Mouse (Mus musculus) heart, embryonic 15.5 days (tissue): ENCODE results near the gene Mob1a. TPM values are rescaled to one million over a fixed set of nuclear protein-coding genes. Genes with fewer than 3 reads are reported as not detected.
"Not testable (repeated sequence)": the region's sequence is repeated elsewhere in the genome, so short reads cannot be mapped to it uniquely, and the experiment has no call there.

Experiments used
- ATAC-seq: fragments of 200-750 bp; cut with Nextera tagmentation; replicated peaks from 2 replicates; pipeline ENCODE4 v1.8.0; 2017; ENCODE audit warnings: low read depth, moderate TSS enrichment; ENCODE audit not compliant: insufficient number of reproducible peaks, insufficient read depth, low FRiP score
- H3K27ac ChIP-seq: fragments of 300-500 bp; sonication (generic); 2 replicates; pipeline ENCODE4 v1.5.1; 2015; ENCODE audit warnings: mild to moderate bottlenecking, inconsistent platforms
- H3K27me3 ChIP-seq: fragments of 300-500 bp; sonication (generic); 2 replicates; pipeline ENCODE4 v1.6.1; 2015; ENCODE audit warnings: inconsistent platforms
- H3K36me3 ChIP-seq: fragments of 300-500 bp; sonication (generic); 2 replicates; pipeline ENCODE4 v1.6.1; 2015; ENCODE audit warnings: mild to moderate bottlenecking, inconsistent platforms
- H3K4me1 ChIP-seq: fragments of 300-500 bp; sonication (generic); replicated peaks from 2 replicates; pipeline ENCODE4 v1.6.1; 2015; ENCODE audit warnings: inconsistent platforms
- H3K4me2 ChIP-seq: fragments of 300-500 bp; sonication (generic); 2 replicates; pipeline ENCODE4 v1.6.1; 2015; ENCODE audit warnings: inconsistent platforms, mild to moderate bottlenecking, moderate library complexity
- H3K4me3 ChIP-seq: fragments of 300-500 bp; sonication (generic); 2 replicates; pipeline ENCODE4 v1.5.1; 2015; ENCODE audit warnings: mild to moderate bottlenecking, inconsistent platforms
- H3K9ac ChIP-seq: fragments of 300-500 bp; sonication (generic); 2 replicates; pipeline ENCODE4 v1.6.1; 2015; ENCODE audit warnings: mild to moderate bottlenecking, inconsistent platforms
- H3K9me3 ChIP-seq: fragments of 300-500 bp; sonication (generic); replicated peaks from 2 replicates; pipeline ENCODE4 v1.6.1; 2016; ENCODE audit warnings: inconsistent platforms
- WGBS: fragments of 180-500 bp; shearing (Covaris S2); methylation state at CpG from one replicate; pipeline ENCODE4 v1.1.7; 2015; ENCODE audit warnings: mixed read lengths; 5-methylcytosine and 5-hydroxymethylcytosine counted together
- polyA plus RNA-seq: library from polyadenylated mRNA; unstranded; fragments of >200 nt; fragmentation: Nextera tagmentation; extraction: Ambion mirVana; gene quantifications from 2 replicates; pipeline ENCODE4 v1.2.1, GENCODE M21; 2015

Gene Mob1a
- polyA plus RNA-seq, 1 experiment from 2014 or later, result 28.1 TPM

GRCm38 (mm10) chr6:83345285-83345684 is 19.5 kb downstream of the Mob1a start:
- not testable (repeated sequence) for H3K9ac ChIP-seq, H3K27ac ChIP-seq, H3K9me3 ChIP-seq, H3K27me3 ChIP-seq, H3K4me2 ChIP-seq, ATAC-seq, H3K4me3 ChIP-seq
- Histone ChIP-seq H3K4me1 (peaks cover 14% of the 10 kb centered on the region), H3K36me3 (peaks cover 22% of the 10 kb centered on the region)
- 87% methylated on average over 8 of the region's 8 CpGs for WGBS

- ATAC-seq, result no peak
- 87% methylated on average over 3 of the region's 3 CpGs for WGBS
- no peaks in the 10 kb centered on the region for H3K27me3 ChIP-seq
Measured at GRCm38 (mm10) chr6:83347916-83348315, 22.1 kb downstream of the Mob1a start.

GRCm38 (mm10) chr6:83348873-83349272 is 23.1 kb downstream of the Mob1a start, which contains the start of gene Bola3:
TSS of gene Bola3 (plus strand) at chr6:83349147.
- WGBS, result 30% methylated on average over 6 of the region's 6 CpGs
- peaks cover 14% of the 10 kb centered on the region; the same call in 1 of the 2 replicates for H3K36me3 ChIP-seq
- no peaks in the 10 kb centered on the region for H3K9me3 ChIP-seq
- peak within 1 kb of the TSS; percentile 70 for H3K27ac ChIP-seq
- H3K9ac ChIP-seq, result peak within 1 kb of the TSS; percentile 95
- H3K4me3 ChIP-seq, result peak within 1 kb of the TSS; percentile 80
- peak within 1 kb of the TSS; percentile 85 for H3K4me2 ChIP-seq
- no peaks in the 10 kb centered on the region for H3K27me3 ChIP-seq
- ATAC-seq, result peak; percentile 17; the same call in 1 of the 2 replicates
- H3K4me1 ChIP-seq, result peaks cover 26% of the 10 kb centered on the region

More at GRCm38 (mm10) chr6:83347916-83348315, 22.1 kb downstream of the Mob1a start:
- H3K4me3 ChIP-seq, result no peak overlapping the region
- peaks cover 26% of the 10 kb centered on the region for H3K4me1 ChIP-seq
- no peak overlapping the region for H3K27ac ChIP-seq
- H3K4me2 ChIP-seq, result no peak overlapping the region
- H3K9ac ChIP-seq, result no peak overlapping the region
- peaks cover 8% of the 10 kb centered on the region; the same call in 1 of the 2 replicates for H3K36me3 ChIP-seq
- H3K9me3 ChIP-seq, result no peaks in the 10 kb centered on the region

GRCm38 (mm10) chr6:83349274-83349958 is 23.6 kb downstream of the Mob1a start:
- Histone ChIP-seq H3K9ac (peak overlapping the region; percentile 95), H3K27ac (peak overlapping the region; percentile 70), H3K4me1 (peaks cover 26% of the 10 kb centered on the region), H3K9me3 (no peaks in the 10 kb centered on the region), H3K36me3 (peaks cover 20% of the 10 kb centered on the region), H3K4me2 (peak overlapping the region; percentile 85), H3K4me3 (peak overlapping the region; percentile 80), H3K27me3 (no peaks in the 10 kb centered on the region)
- peak; percentile 94 for ATAC-seq
- under 1% methylated on average over 53 of the region's 53 CpGs for WGBS

DNA sequence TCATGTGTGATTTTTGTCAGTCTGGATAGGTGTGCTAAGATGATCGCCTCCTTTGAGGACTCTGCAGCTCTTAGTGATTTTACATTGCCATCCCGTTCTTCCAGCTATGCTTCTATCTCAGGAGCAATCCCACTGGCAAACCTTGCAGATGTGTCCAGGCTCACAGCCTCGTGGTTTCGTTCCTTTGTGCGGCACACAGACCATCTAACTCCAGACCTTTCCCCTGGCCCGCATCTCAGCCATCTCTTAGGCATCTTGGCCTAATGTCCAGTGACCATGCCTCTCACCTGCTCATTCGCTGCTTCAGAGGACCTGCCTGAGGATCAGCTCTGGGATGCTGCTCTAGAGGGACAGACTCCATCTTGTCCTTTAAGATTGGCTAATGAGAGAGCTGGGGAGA is 24.4 kb downstream of the Mob1a start:
- H3K9me3 ChIP-seq, result no peaks in the 10 kb centered on the region
- H3K27ac ChIP-seq, result no peak overlapping the region
- peak overlapping the region; percentile 80 for H3K4me3 ChIP-seq
- ATAC-seq, result no peak
- H3K4me2 ChIP-seq, result peak overlapping the region; percentile 85
- 76% methylated on average over 7 of the region's 7 CpGs for WGBS
- peaks cover 27% of the 10 kb centered on the region for H3K36me3 ChIP-seq
- H3K9ac ChIP-seq, result peak overlapping the region; percentile 95
- H3K27me3 ChIP-seq, result no peaks in the 10 kb centered on the region
- peaks cover 26% of the 10 kb centered on the region for H3K4me1 ChIP-seq

DNA sequence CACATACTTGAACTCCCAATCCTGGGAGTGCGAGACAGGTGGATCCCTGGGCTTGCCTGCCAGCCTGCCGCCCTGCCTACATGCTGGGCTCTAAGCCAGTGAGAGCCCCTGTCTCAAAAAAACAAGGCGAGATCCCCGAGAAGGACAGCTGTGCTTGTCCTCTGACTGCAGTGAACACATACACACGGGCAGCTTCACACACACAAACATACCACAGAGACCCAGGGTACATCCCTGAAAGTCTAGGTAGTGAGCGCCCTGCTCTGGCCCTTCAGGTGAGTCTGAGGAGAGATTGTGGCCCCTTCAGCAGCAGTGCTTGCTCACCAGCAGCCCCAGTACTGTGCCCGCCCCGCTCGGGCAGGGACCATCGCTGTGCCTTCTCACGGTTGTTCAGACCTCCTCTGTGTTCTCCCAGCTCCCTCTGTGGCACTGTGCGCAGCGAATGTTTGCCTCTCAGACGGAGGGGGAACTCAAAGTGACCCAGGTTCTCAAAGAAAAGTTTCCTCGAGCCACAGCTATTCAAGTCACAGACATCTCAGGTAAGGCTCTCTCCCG is 25.1 kb downstream of the Mob1a start:
- peaks cover 34% of the 10 kb centered on the region for H3K36me3 ChIP-seq
- H3K4me1 ChIP-seq, result peaks cover 26% of the 10 kb centered on the region
- no peak overlapping the region for H3K9ac ChIP-seq
- H3K4me2 ChIP-seq, result no peak overlapping the region
- 85% methylated on average over 16 of the region's 16 CpGs for WGBS
- no peak overlapping the region for H3K27ac ChIP-seq
- no peaks in the 10 kb centered on the region for H3K9me3 ChIP-seq
- H3K27me3 ChIP-seq, result no peaks in the 10 kb centered on the region
- H3K4me3 ChIP-seq, result no peak overlapping the region
- no peak for ATAC-seq

DNA sequence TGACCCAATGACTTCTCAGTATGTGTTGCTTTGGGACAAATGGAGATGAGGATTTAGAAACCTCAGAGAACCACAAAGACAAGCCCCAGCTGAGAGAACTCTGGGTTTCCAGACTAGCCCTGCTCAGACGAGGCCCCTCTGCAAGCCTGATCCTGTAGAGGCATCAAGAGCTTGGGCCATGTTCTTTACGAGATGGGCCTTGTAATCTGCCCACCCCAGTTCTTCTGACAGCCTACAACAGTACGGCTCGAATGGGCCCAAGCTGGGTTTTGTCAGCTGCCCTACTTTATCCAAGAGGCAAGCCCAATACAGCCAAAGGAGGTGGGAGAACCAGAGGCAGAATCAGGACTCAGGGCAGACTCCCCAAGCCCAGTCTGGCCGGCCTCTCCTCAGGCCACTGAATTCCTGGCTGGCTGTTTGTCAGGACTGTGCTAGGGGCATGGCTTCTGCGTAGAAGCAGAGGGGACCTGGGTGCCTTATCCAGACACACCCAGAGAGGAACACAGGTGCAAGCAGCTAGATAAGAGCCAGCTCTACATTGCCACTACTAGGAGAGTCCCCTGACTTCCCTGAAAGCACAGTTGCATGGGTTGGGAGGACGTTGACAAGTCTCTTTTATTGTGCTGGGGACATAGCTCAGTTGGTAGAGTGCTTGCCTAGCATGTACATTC is 25.8 kb downstream of the Mob1a start:
- 77% methylated on average over 7 of the region's 7 CpGs for WGBS
- Histone ChIP-seq H3K4me2 (no peak overlapping the region), H3K27me3 (no peaks in the 10 kb centered on the region), H3K36me3 (peaks cover 34% of the 10 kb centered on the region), H3K4me3 (no peak overlapping the region), H3K4me1 (peaks cover 26% of the 10 kb centered on the region), H3K9me3 (no peaks in the 10 kb centered on the region), H3K9ac (no peak overlapping the region), H3K27ac (no peak overlapping the region)
- no peak for ATAC-seq

- no peaks in the 10 kb centered on the region for H3K9me3 ChIP-seq
- peaks cover 41% of the 10 kb centered on the region for H3K36me3 ChIP-seq
- ATAC-seq, result no peak
- no peaks in the 10 kb centered on the region for H3K27me3 ChIP-seq
- no peak overlapping the region for H3K9ac ChIP-seq
- no peak overlapping the region for H3K27ac ChIP-seq
- H3K4me1 ChIP-seq, result peaks cover 30% of the 10 kb centered on the region
- no peak overlapping the region for H3K4me2 ChIP-seq
- no peak overlapping the region for H3K4me3 ChIP-seq
- WGBS, result 91% methylated on average over 24 of the region's 24 CpGs
Measured at GRCm38 (mm10) chr6:83352666-83353410, 27.0 kb downstream of the Mob1a start.

- H3K4me1 ChIP-seq, result peaks cover 18% of the 10 kb centered on the region
- H3K27me3 ChIP-seq, result no peaks in the 10 kb centered on the region
- WGBS, result 84% methylated on average over 9 of the region's 9 CpGs
- H3K27ac ChIP-seq, result no peak overlapping the region
- no peak overlapping the region for H3K4me2 ChIP-seq
- peaks cover 61% of the 10 kb centered on the region for H3K36me3 ChIP-seq
- no peak for ATAC-seq
- no peak overlapping the region for H3K9ac ChIP-seq
- no peaks in the 10 kb centered on the region for H3K9me3 ChIP-seq
- H3K4me3 ChIP-seq, result no peak overlapping the region
Measured at GRCm38 (mm10) chr6:83354856-83355781, 29.3 kb downstream of the Mob1a start.

DNA sequence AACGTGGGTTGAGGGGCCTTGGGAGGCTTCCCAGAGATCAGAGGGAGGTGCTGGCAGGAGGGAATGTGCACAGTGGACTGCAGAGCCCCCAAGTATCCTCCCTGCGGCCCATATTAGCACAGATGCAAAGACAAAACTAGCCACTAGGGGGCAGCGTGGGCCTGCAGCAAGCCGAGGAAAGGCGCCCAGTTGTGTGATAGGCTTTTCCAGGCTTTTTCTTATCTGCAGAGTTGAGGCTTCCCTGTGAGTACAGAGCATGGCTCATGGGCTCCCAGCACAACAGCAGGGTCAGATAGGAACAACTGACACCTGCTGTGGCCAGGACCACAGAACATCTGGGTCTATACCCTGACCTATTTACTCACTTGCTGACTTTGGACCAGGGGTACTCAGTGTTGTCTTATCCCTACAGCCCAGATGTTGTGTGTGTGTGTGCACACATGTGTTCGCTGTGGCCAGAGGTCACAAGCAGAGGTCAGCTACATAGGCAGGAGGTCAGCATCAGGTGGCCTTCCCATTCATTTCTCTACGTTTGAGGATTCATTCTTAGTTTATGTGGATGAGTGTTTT is 30.8 kb downstream of the Mob1a start:
- Histone ChIP-seq H3K4me2 (no peak overlapping the region), H3K9me3 (no peaks in the 10 kb centered on the region), H3K27me3 (no peaks in the 10 kb centered on the region), H3K4me3 (no peak overlapping the region), H3K9ac (no peak overlapping the region), H3K4me1 (peaks cover 4% of the 10 kb centered on the region), H3K27ac (no peak overlapping the region), H3K36me3 (peaks cover 62% of the 10 kb centered on the region)
- WGBS, result 23% methylated on average over 7 of the region's 7 CpGs
- peak; percentile 47 for ATAC-seq
